Mouse (Mus musculus) thymus, postnatal 4 days (tissue): ENCODE results near the gene Dnaaf2.
"Not testable (repeated sequence)": the region's sequence is repeated elsewhere in the genome, so short reads cannot be mapped to it uniquely, and the experiment has no call there.

ENCODE experiments used
- DNase-seq: peaks from one replicate; pipeline ENCODE4 v3.0.0; 2021

Gene Dnaaf2

GRCm38 (mm10) chr12:69163586-69163985, 34.6 kb downstream of the Dnaaf2 start:
- not testable (repeated sequence) for DNase-seq

DNA sequence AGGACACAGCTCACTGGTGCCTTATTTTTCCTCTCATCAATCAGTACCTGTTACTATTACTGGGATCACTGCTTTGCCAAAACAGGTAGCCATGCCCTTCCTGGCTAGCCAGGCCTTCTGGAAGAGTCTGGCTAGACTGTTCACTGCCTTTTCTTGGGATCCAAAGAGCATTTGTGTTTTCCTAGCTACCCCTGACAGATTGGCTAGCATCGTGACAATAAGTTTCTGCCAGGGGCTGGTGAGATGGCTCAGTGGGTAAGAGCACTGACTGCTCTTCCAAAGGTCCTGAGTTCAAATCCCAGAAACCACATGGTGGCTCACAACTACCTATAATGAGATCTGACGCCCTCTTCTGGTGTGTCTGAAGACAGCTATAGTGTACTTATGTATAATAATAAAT, 37.6 kb downstream of the Dnaaf2 start:
- DNase-seq, result not testable (repeated sequence)

DNA sequence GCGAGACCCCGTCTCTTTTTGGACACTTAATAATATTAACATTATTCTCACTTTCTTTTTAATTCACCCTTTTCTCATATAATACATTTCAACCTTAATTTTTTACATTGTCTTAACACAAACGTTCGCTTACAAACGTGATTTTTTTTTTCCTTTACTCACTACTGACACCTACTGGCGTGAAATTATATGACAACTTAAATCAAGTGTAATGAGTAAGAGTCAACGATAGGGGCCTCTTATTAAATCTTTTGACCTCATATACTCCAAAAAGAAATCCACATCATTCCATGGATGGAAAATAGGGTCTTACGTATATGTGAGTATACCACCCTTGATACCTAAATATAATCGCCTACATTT, 38.7 kb downstream of the Dnaaf2 start:
- peak; percentile 18 for DNase-seq

- peak; percentile 96 for DNase-seq
These were observed 39.3 kb downstream of the Dnaaf2 start, which contains the start of gene Rps29 for GRCm38 (mm10) chr12:69158765-69159577. Gene Rps29 (minus strand): TSS chr12:69159186.

DNA sequence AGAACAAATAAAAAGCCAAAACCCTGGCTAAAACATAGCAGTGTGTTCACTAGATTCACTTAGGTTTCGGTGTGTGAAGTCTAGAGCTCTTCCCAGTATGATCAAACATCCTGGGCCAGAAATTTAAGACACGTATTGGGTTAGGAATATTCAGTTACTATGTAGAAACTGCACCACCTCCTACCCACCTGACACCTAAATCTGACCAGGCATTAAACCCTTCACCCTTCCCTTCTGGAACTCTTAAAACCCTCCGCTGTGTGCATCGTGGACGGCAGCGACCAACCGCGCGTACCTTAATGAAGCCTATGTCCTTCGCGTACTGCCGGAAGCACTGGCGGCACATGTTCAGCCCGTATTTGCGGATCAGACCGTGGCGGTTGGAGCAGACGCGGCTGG, 39.9 kb downstream of the Dnaaf2 start:
- no peak for DNase-seq

- DNase-seq, result no peak
These were observed 41.1 kb downstream of the Dnaaf2 start for GRCm38 (mm10) chr12:69157107-69157506.

DNA sequence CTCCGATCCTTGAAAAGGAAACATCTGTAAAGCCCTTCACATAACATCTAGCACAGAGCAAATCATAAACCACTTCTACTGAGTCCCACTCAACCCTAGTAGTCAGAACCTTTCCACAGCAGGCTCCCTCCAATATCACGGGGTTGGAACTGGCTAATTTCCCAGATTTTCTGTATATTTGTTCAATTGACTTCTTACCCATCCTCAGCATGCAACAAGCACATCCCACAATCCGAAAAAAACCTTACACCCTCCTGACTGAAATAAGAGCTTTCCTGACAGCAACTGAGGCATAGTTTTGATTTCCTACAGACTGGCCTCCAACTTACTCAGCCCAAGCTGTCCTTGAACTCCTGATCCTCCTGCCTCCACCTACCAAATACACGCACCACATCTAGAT, 41.8 kb downstream of the Dnaaf2 start:
- no peak for DNase-seq

DNA sequence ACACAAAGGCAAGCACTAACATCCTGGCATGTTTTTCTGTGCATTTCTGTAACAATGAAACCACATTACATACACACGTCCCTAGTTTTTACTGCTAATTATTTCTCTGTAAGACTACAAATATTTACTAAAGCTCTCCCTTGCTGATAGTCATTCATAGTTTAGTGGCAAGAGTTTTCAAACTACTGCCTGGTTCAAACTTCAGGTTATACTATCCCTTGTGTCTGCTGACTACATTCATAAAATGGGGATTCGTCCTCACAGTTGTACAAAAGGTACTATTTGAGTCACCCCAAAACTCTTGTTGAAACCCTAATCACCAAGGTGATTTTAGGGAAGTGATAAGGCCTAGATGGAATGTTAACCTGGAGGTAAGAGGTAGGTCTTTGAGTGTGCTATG, 42.3 kb downstream of the Dnaaf2 start:
- no peak for DNase-seq

GRCm38 (mm10) chr12:69150049-69150448, 48.2 kb downstream of the Dnaaf2 start:
- no peak for DNase-seq

DNA sequence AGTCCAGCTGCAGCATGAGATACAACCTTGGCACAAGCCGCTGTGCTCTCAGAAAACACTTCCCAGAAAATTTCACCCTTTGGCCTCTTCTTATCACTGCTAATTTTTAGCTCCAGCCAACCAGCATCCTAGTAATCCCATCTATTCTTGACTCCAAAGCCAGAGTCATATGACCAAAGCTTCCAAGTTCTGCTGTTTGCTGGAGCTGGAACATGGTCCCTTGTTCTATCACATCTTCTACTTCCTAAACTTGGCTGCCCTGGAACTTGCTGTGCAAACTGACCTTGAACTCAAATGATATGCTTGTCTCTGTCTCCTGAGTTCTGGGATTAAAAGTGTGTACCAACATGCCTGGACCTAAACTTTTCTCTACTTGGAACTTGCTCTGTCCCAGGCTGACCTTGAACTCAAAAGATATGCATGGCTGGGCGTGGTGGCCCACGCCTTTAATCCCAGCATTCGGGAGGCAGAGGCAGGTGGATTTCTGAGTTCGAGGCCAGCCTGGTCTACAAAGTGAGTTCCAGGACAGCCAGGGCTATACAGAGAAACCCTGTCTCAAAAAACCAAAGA, 51.0 kb downstream of the Dnaaf2 start:
- DNase-seq, result no peak

GRCm38 (mm10) chr12:69143460-69143859, 54.8 kb downstream of the Dnaaf2 start:
- no peak for DNase-seq

DNA sequence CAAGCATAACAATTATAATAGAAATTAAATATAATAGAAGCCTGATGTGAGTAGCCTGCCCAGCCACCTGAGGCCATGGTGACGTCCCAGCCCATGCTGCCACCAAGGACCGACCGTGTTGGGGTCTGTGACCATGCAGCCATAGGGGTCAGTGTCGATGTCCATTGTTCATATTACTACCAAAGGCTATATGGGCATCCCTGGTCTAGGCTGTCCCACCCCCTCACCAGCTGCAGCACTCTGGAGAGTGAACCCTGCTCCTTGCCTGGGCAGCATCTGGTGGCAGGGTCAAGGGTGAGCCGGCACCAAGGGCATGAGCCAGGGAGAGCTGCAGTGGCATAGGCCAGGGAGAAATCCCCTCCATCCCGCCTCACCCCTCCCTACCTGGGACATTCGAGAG, 58.4 kb downstream of the Dnaaf2 start:
- DNase-seq, result no peak

DNA sequence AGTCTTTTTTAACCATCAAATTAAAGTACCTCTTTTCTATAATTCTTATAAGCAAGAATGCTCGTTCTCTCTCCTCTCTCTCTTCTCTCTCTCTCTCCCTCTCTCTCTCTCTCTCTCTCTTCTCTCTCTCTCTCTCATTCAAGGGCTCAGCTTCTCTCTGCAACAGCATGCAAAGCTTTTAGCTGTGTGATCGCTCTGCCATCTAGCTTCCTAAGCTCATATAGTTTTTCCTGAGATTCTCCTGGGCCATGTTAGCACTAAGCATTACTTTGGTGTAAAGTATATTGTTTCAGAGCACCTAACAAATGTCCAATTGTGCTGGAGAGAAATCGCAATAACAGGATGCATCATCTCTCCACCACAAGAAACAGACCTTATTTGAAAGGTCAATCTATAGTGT, 59.0 kb downstream of the Dnaaf2 start:
- DNase-seq, result no peak
